Comparison of ENCODE assay signal across 12 mouse cellular contexts in genomic region chr11:34356109-34356508, GRCm38 (mm10). TPM values are rescaled to one million over a fixed set of nuclear protein-coding genes. Genes with fewer than 3 reads are reported as not detected.
DNase-seq lines count a peak whose midpoint lies in the region; ATAC-seq and TF ChIP-seq lines count a peak whose summit lies in the region.
"Had no signal": no experiment of that assay in that cellular context is flagged by ENCODE, and none has a peak within 500 bp of the region (broad histone marks: within the 10 kb centered on the region; RNA-seq: fewer than 3 reads in every experiment).

No protein-coding gene starts in this region.

- 42% methylated on average over 2 of the region's 2 CpGs for WGBS in midbrain, postnatal 0 days

- no peaks in the 10 kb centered on the region for H3K36me3 ChIP-seq in midbrain, postnatal 0 days (ENCODE audit: insufficient read depth, low read length)
- H3K36me3 ChIP-seq: limb, embryonic 15.5 days had no signal

- peaks cover 5% of the 10 kb centered on the region; the same call in 1 of the 2 replicates for H3K4me1 ChIP-seq in midbrain, postnatal 0 days (ENCODE audit: insufficient read depth, low read length)
- H3K4me1 ChIP-seq: limb, embryonic 15.5 days had no signal

- intact Hi-C loops in left cerebral cortex, postnatal 25 days (cut with DNase I): no loop called here
- intact Hi-C loops in left cerebral cortex, postnatal 36 days (cut with DNase I): no loop called here

- H3K9me3 ChIP-seq in midbrain, postnatal 0 days (ENCODE audit: low read length): no peaks in the 10 kb centered on the region
- H3K9me3 ChIP-seq: limb, embryonic 15.5 days had no signal

- H3K27ac ChIP-seq in midbrain, postnatal 0 days (ENCODE audit: low read depth, low read length): no peak overlapping the region
- H3K27ac ChIP-seq: limb, embryonic 15.5 days had no signal

- DNase-seq in cerebellum, adult 11-12 months: peak; percentile 11
- DNase-seq in cerebellum, postnatal 4 days (ENCODE audit: low spot score in 2 of 2): no peak
- DNase-seq in left cerebral cortex, postnatal 25 days (ENCODE audit: low spot score in 2 of 2): peak; percentile 7 to 12
- DNase-seq in left cerebral cortex, postnatal 36 days (ENCODE audit: low spot score in 2 of 2): no peak
- DNase-seq in cerebellum, adult 9-10 months: peak; percentile 10
- DNase-seq in midbrain, postnatal 0 days (ENCODE audit: low spot score): peak; percentile 66
- DNase-seq in retina, postnatal 1 day: no peak
- DNase-seq in frontal cortex, postnatal 14 days (ENCODE audit: low spot score in 2 of 2): no peak
- DNase-seq: layer of hippocampus, adult 9-11 months had no signal

- ATAC-seq in midbrain, postnatal 0 days (ENCODE audit: low FRiP score): no peak

- H3K4me3 ChIP-seq in midbrain, postnatal 0 days (ENCODE audit: low read depth, low read length): no peak overlapping the region
- H3K4me3 ChIP-seq: limb, embryonic 15.5 days had no signal

- H3K4me2 ChIP-seq in midbrain, postnatal 0 days (ENCODE audit: low read depth, low read length, poor library complexity, severe bottlenecking): no peak overlapping the region
- H3K4me2 ChIP-seq: limb, embryonic 15.5 days had no signal

- TF ChIP-seq CTCF in midbrain, postnatal 0 days (IDR thresholded peaks at IDR 0.05): no peak

- H3K9ac ChIP-seq in midbrain, postnatal 0 days (replicated peaks; ENCODE audit: low read length, poor library complexity, severe bottlenecking): no peak overlapping the region
- H3K9ac ChIP-seq: limb, embryonic 15.5 days had no signal

- no peaks in the 10 kb centered on the region for H3K27me3 ChIP-seq in midbrain, postnatal 0 days (ENCODE audit: insufficient read depth, low read length)
- H3K27me3 ChIP-seq: limb, embryonic 15.5 days had no signal

RNA-seq across cellular contexts. Expression of gene Fam196b, which starts 41.5 kb away (rescaled TPM):
- total RNA-seq in left cerebral cortex, postnatal 25 days (2021): 1 to 10 TPM; 1.7 to 1.9 TPM
- 1 to 10 TPM; 1.4 to 1.6 TPM for total RNA-seq in left cerebral cortex, postnatal 36 days (2021)
- total RNA-seq in midbrain, postnatal 0 days (2014; rRNA removed): 9.2 and 10.1 TPM in 2 replicates
- polyA plus RNA-seq in midbrain, postnatal 0 days (2015; fragmentation: Nextera tagmentation; extraction: Ambion mirVana): 3.2 and 3.4 TPM in 2 replicates
- total RNA-seq: adrenal gland, adult 18-20 months; heart, postnatal 10 days had no signal

Comparison
In these comparisons a context has a peak if more than half of its experiments do, and no peak if none do; other contexts are left out.
1. DNase-seq: peak in cerebellum, adult 11-12 months (single experiment), left cerebral cortex, postnatal 25 days (2 of 2), cerebellum, adult 9-10 months (single experiment) and midbrain, postnatal 0 days (single experiment); none in cerebellum, postnatal 4 days (0 of 2), left cerebral cortex, postnatal 36 days (0 of 2), retina, postnatal 1 day (single experiment) and frontal cortex, postnatal 14 days (0 of 2).